Mouse (Mus musculus) ovary, postnatal 36 days (tissue): ENCODE data around the gene 4931409K22Rik.

Experiments used
- DNase-seq: peaks from one replicate; pipeline ENCODE4 v3.0.0; 2022; ENCODE audit warnings: low spot score, mixed read lengths

The 4931409K22Rik gene

DNA sequence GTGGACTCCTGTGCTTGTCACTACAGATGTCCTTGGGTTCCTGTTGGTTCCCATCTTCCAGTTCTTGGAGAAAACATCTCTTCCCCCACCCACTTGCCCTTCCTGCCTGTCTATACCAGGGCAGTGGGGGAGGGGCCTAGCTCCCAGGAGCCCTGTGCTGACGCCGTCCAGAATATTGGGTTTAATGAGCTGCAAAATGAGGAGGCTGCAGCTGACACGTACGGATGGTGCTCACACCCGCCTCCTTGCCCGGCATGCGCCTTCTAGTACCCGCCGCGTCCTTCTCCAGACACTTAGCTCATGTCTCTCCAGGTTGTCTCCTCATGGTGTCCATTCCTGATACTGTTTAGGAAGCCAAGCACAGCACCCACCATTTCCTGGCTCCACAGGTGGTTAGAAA lies 57.5 kb downstream of the 4931409K22Rik start:
- no peak for DNase-seq

DNA sequence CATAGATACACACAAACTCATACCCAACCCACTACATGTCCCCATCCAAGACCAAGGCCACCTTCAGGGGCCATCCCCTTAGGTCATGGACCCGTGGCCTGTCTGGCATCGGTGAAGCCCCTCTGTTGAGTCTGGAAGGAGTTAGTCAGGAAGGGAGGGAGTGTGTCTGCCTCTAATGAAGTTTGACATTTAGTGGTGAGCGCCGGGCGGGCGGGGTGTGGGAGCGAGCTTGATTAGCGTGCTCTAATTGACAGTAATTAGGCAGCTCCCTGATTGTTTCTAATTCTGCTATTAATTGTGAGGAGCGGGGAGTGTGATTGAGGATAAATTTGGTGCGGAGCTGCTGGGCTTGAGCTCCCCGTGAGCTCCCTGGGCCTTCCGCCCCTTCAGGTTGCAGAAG lies 59.1 kb downstream of the 4931409K22Rik start:
- DNase-seq: no peak

DNA sequence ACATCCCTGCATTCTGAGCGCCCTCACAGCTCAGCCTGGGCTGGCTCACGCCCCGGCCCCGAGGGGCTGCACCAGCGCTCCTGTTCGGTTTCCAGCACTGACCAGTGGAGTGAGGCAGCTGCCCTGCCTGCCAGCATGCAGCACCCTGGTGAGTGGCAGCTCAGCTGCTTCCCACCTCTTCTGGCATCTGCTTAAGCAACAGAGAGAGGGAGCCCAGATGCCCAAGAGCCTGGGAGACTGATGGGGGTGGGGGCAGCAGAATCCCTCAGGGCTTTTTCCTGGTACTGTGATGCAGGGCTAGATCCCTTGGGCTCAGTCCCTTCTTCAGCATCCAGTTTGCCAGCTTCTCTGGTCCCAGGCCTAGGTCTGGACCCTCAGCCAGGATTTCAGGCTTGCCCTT lies 59.9 kb downstream of the 4931409K22Rik start:
- no peak for DNase-seq

DNA sequence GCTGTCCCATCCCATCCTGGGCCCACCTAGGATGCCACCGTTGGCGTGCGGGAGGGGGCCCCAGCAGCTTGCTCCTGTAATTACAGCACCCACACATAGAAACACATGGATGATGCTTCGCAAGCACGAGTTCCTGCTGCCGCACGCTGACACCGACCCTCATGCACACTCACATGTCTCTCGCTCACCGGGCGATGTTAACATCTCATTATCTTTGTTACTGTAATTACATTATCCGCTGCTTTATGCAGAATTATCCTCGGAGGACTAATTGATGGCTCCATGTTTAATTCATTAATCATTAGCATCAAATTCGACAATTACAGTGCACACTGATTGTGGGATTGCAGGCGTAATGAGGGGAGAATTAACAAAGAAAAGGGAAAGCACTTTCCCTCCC lies 61.6 kb downstream of the 4931409K22Rik start:
- DNase-seq: no peak
